Mouse (Mus musculus): ENCODE results near the gene Gjc2. TPM values are rescaled to one million over a fixed set of nuclear protein-coding genes. Genes with fewer than 3 reads are reported as not detected.

Gene Gjc2
- polyA plus RNA-seq, 2 experiments, result 0.08 TPM; not detected in 1

- ATAC-seq (ENCODE audit: insufficient read depth), result no peak
- WGBS (ENCODE audit: insufficient replicate concordance), result 83% methylated on average over 7 of the region's 7 CpGs
- TF ChIP-seq CTCF (IDR thresholded peaks at IDR 0.05; ENCODE audit: low read depth), result no peak
- TF ChIP-seq EP300 (IDR thresholded peaks at IDR 0.05; ENCODE audit: low read depth), result no peak
Observed at GRCm38 (mm10) chr11:59154220-59154619, 28.8 kb downstream of the Gjc2 start.

GRCm38 (mm10) chr11:59151729-59152128 is 31.3 kb downstream of the Gjc2 start:
- H3K36me3 ChIP-seq (replicated peaks; ENCODE audit: control insufficient read depth, insufficient read depth, low read depth), result peaks cover 6% of the 10 kb centered on the region; the same call in 1 of the 2 replicates
- H3K4me1 ChIP-seq (replicated peaks; ENCODE audit: control insufficient read depth in 2 of 2, insufficient read depth in 2 of 2, low read length in 1 of 2), result no peaks in the 10 kb centered on the region
- no peak overlapping the region for H3K4me3 ChIP-seq (ENCODE audit: insufficient read depth in 1 of 2, low read depth in 2 of 2, low read length in 2 of 2)
- DNase-seq (ENCODE audit: low read depth in 3 of 3, low spot score in 3 of 3) (peak in 1 of 3 experiments; percentile 37), ATAC-seq (ENCODE audit: insufficient read depth) (no peak)
- no peaks in the 10 kb centered on the region for H3K27me3 ChIP-seq (ENCODE audit: control insufficient read depth, insufficient read depth, low read length)
- no peaks in the 10 kb centered on the region for H3K9me3 ChIP-seq (ENCODE audit: control insufficient read depth, low read length)
- no peak overlapping the region for H3K4me2 ChIP-seq (ENCODE audit: low read depth)
- TF ChIP-seq EP300 (IDR thresholded peaks at IDR 0.05; ENCODE audit: low read depth), result no peak
- peak; percentile 64 for TF ChIP-seq CTCF (IDR thresholded peaks at IDR 0.05; ENCODE audit: low read depth)
- H3K9ac ChIP-seq (replicated peaks), result no peak overlapping the region
- H3K27ac ChIP-seq, result no peak overlapping the region
- WGBS (ENCODE audit: insufficient replicate concordance), result 26% methylated on average over 3 of the region's 3 CpGs

More at GRCm38 (mm10) chr11:59154220-59154619, 28.8 kb downstream of the Gjc2 start:
- Histone ChIP-seq H3K27ac (no peak overlapping the region), H3K36me3 (replicated peaks; ENCODE audit: control insufficient read depth, insufficient read depth, low read depth) (peaks cover 26% of the 10 kb centered on the region), H3K9me3 (ENCODE audit: control insufficient read depth, low read length) (no peaks in the 10 kb centered on the region), H3K27me3 (ENCODE audit: control insufficient read depth, insufficient read depth, low read length) (no peaks in the 10 kb centered on the region), H3K4me2 (ENCODE audit: low read depth) (no peak overlapping the region), H3K4me1 (replicated peaks; ENCODE audit: control insufficient read depth in 2 of 2, insufficient read depth in 2 of 2, low read length in 1 of 2) (no peaks in the 10 kb centered on the region), H3K9ac (replicated peaks) (no peak overlapping the region), H3K4me3 (ENCODE audit: insufficient read depth in 1 of 2, low read depth in 2 of 2, low read length in 2 of 2) (no peak overlapping the region)
- DNase-seq (ENCODE audit: low read depth in 3 of 3, low spot score in 3 of 3), result no peak

- Histone ChIP-seq H3K9ac (replicated peaks) (no peak overlapping the region), H3K27me3 (ENCODE audit: control insufficient read depth, insufficient read depth, low read length) (no peaks in the 10 kb centered on the region), H3K4me1 (replicated peaks; ENCODE audit: control insufficient read depth in 2 of 2, insufficient read depth in 2 of 2, low read length in 1 of 2) (no peaks in the 10 kb centered on the region), H3K9me3 (ENCODE audit: control insufficient read depth, low read length) (no peaks in the 10 kb centered on the region), H3K27ac (no peak overlapping the region), H3K4me3 (ENCODE audit: insufficient read depth in 1 of 2, low read depth in 2 of 2, low read length in 2 of 2) (no peak overlapping the region), H3K4me2 (ENCODE audit: low read depth) (no peak overlapping the region), H3K36me3 (replicated peaks; ENCODE audit: control insufficient read depth, insufficient read depth, low read depth) (no peaks in the 10 kb centered on the region)
- TF ChIP-seq CTCF (IDR thresholded peaks at IDR 0.05; ENCODE audit: low read depth) (no peak), EP300 (IDR thresholded peaks at IDR 0.05; ENCODE audit: low read depth) (no peak)
- DNase-seq (ENCODE audit: low read depth in 3 of 3, low spot score in 3 of 3) (no peak), ATAC-seq (ENCODE audit: insufficient read depth) (no peak)
- 65% methylated on average over 3 of the region's 3 CpGs for WGBS (ENCODE audit: insufficient replicate concordance)
Observed at GRCm38 (mm10) chr11:59149302-59149701, 33.7 kb downstream of the Gjc2 start.

- no peak for TF ChIP-seq EP300 (IDR thresholded peaks at IDR 0.05; ENCODE audit: low read depth)
- no peak for TF ChIP-seq CTCF (IDR thresholded peaks at IDR 0.05; ENCODE audit: low read depth)
- WGBS (ENCODE audit: insufficient replicate concordance), result 74% methylated on average over 5 of the region's 5 CpGs
- H3K9ac ChIP-seq (replicated peaks), result no peak overlapping the region
- H3K9me3 ChIP-seq (ENCODE audit: control insufficient read depth, low read length), result no peaks in the 10 kb centered on the region
- no peak overlapping the region for H3K27ac ChIP-seq
- H3K27me3 ChIP-seq (ENCODE audit: control insufficient read depth, insufficient read depth, low read length), result no peaks in the 10 kb centered on the region
- no peak overlapping the region for H3K4me2 ChIP-seq (ENCODE audit: low read depth)
- DNase-seq (ENCODE audit: low read depth in 3 of 3, low spot score in 3 of 3) (no peak), ATAC-seq (ENCODE audit: insufficient read depth) (no peak)
- H3K36me3 ChIP-seq (replicated peaks; ENCODE audit: control insufficient read depth, insufficient read depth, low read depth), result no peaks in the 10 kb centered on the region
- no peak overlapping the region for H3K4me3 ChIP-seq (ENCODE audit: insufficient read depth in 1 of 2, low read depth in 2 of 2, low read length in 2 of 2)
- peaks cover 0 to 2% of the 10 kb centered on the region in 2 experiments; a peak in 1 of 4 replicates for H3K4me1 ChIP-seq (replicated peaks; ENCODE audit: control insufficient read depth in 2 of 2, insufficient read depth in 2 of 2, low read length in 1 of 2)
Observed at GRCm38 (mm10) chr11:59142962-59143361, 40.1 kb downstream of the Gjc2 start.

- peak overlapping the region; percentile 20; the same call in 1 of the 2 replicates for H3K4me2 ChIP-seq (ENCODE audit: low read depth)
- peaks cover 0 to 2% of the 10 kb centered on the region in 2 experiments; a peak in 1 of 4 replicates for H3K4me1 ChIP-seq (replicated peaks; ENCODE audit: control insufficient read depth in 2 of 2, insufficient read depth in 2 of 2, low read length in 1 of 2)
- no peak overlapping the region for H3K27ac ChIP-seq
- TF ChIP-seq EP300 (IDR thresholded peaks at IDR 0.05; ENCODE audit: low read depth), result no peak
- TF ChIP-seq CTCF (IDR thresholded peaks at IDR 0.05; ENCODE audit: low read depth), result no peak
- H3K9ac ChIP-seq (replicated peaks), result no peak overlapping the region
- ATAC-seq (ENCODE audit: insufficient read depth), result no peak
- no peaks in the 10 kb centered on the region for H3K36me3 ChIP-seq (replicated peaks; ENCODE audit: control insufficient read depth, insufficient read depth, low read depth)
- no peaks in the 10 kb centered on the region for H3K9me3 ChIP-seq (ENCODE audit: control insufficient read depth, low read length)
- H3K27me3 ChIP-seq (ENCODE audit: control insufficient read depth, insufficient read depth, low read length), result peaks cover 6% of the 10 kb centered on the region
- peak overlapping the region in 1 of 2 experiments; percentile 3; a peak in 1 of 4 replicates for H3K4me3 ChIP-seq (ENCODE audit: insufficient read depth in 1 of 2, low read depth in 2 of 2, low read length in 2 of 2)
- WGBS (ENCODE audit: insufficient replicate concordance), result 5% methylated on average over 14 of the region's 14 CpGs
- no peak for DNase-seq (ENCODE audit: low read depth in 3 of 3, low spot score in 3 of 3)
Observed at GRCm38 (mm10) chr11:59141772-59142370, 41.1 kb downstream of the Gjc2 start.
